Mouse (Mus musculus) spleen, adult 18-20 months (tissue): Measurements from ENCODE around the gene Asns.

ENCODE experiments used
- DNase-seq, 2 experiments: peaks; one replicate each; pipeline ENCODE4 v3.0.0; 2022; ENCODE audit warnings: mixed read lengths in 2 of 2

Asns gene

DNA sequence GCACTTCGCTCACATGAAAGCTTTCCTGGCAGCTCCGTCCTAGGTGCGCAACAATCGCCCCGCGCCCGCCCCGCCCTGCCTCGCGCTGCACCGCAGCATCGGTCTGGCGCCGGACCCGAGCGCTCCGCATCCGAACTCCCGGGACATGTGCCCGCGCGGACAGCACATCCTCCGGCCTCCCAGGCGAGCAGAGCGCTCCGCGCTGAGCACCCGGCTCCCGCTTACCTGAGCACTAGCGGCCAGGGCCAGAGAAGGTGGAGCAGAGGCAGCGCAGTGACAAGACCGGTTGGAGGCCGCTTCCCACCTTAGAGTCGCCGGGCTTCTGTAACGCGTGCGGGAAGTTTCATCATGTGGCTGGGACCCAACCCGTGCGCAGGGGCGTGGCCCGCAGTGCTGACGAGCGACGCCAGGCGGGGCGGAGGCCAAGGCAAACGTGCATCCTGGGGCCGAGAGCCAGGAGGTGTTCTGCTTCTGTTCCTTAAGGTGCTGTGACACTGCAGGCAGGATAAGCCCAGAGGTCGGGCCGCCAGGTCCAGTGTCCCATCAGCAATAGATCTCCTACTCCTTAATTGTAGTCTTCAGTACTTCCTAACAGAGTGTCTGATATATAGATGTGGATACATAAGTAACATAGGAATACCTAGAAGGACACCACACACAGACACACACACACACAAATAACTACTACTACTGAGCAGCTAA is at the start of gene Asns:
Gene Asns (minus strand): TSS at position 371 of the 702 bp plus-strand sequence.
- DNase-seq = peak; percentile 40 to 56

GRCm38 (mm10) chr6:7741721-7742120 is 48.7 kb upstream of the Asns start:
- DNase-seq = no peak

DNA sequence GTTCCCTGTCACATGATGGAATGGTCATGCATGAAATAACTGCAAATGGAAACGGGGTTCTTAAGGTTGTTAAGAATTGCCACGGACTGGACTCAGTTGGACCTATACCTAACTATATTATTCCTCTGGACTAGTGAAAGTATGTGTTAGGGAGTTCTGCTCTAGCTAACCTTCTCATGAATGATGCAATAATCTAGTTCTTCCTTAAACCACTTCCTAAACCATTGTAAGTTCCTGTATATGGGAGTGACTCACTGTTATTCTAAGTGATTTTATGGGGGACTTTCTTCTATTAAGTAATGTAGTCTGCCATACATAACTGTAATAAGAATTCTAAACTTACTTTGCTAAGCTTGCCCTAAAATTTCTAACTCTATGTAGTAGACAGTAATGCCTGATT is 44.8 kb upstream of the Asns start:
- no peak for DNase-seq

DNA sequence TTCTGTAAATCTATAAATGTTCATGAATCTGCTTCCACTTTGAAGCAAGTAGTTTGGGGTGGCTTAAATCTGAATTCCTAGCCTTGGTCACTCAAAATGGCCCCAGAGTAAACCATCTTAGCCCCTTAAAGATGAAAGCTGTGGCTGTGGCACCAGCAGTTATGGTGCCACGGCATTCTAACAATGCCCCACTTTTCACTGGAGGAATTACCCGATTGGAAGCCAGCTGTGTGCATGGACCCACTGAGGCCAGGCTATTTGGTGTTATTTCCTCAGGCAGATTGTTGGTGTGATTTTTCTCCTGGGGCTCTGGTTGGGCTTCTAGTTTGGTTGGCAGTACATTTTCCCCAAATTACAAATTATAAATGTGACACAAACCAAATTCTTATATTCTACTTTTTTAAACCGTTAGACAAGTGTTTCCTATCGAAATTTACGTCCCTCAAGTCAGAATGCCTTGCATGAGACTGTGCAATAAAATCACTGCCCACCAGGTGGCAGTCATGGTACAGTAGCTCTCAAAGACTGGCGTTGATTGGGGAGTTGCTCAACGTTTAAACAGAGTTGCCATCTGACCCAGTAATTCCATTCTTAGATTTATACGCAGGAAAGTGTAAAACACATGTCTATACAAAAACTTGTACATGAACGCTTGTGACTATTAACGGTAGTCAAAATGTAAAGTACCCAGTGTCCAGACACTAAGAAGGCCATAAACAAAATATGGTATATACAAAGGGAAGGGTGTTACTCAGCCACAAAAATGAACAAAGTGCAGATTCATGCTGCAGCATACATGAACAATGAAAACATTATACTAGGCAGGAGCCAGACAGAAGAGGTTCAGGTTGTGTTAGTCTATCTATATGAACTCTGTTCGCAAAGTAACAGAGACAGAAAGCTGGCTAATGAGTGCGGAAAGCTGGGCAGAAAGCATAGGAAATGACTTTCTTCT is 40.0 kb upstream of the Asns start:
- peak; percentile 53 to 84 for DNase-seq

DNA sequence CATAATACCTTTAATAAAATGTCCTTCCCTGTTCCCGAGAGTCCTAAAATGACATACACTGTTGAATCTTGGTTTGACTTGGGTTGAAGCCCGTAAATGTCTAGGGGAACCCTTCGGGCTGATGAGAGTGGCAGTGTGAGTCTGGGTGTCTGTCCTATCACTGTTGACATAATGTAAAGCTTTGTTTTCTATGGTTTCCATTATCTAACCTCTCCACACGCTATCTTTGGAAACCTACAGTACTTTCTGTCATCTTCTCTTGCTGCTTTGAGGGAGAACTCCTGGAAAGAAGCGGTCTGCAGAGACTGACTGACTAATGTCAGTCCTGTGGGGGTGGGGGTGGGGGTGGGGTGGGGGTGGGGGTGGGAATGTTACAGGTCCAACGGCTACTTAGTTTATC is 39.0 kb upstream of the Asns start:
- no peak for DNase-seq

- DNase-seq = no peak
Observed at GRCm38 (mm10) chr6:7729128-7729527, 36.1 kb upstream of the Asns start.

GRCm38 (mm10) chr6:7728241-7728640 is 35.2 kb upstream of the Asns start:
- DNase-seq = no peak

DNA sequence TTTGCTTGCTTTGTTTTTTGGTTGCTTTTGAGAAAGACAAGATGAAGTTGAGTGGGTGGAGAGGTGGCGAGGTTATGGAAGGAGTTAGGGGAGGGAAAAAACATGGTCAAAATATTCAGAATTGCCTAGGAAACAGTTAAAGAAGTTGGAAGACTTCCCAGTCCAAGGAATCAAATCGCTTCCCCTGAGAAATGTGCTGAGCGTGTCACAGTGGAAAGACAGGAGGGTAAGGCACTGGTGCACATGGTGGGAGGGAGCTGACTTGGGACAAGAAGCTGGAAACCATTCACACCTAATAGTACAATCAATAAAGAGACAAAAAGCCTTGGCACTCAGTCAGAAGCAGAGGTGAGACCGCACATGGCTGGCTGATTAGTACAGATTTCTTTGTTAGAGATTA is 23.2 kb upstream of the Asns start:
- no peak for DNase-seq

- DNase-seq = no peak
Observed at GRCm38 (mm10) chr6:7714230-7714629, 21.2 kb upstream of the Asns start.

GRCm38 (mm10) chr6:7711837-7712330 is 18.8 kb upstream of the Asns start:
- no peak for DNase-seq

DNA sequence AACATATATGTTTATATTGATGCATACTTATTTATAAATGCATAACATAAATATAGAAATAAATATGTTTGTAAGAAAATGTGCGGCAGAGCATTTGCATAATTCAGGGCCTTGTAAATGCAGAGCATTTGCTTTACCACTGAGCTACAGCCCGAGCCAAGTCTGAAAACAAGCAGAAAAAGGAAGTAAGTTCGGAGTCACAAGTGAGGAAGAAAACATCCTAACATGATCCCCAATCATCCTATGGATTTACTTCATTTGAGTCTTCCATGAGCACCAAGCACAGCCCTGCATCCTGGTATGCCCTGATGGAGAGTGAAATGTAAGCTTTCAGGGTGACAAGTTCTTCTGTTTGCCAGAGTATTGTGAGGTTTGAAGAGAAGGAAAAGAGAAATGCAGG is 15.2 kb upstream of the Asns start:
- DNase-seq = no peak

- DNase-seq = no peak
Observed at GRCm38 (mm10) chr6:7706796-7707195, 13.7 kb upstream of the Asns start.

DNA sequence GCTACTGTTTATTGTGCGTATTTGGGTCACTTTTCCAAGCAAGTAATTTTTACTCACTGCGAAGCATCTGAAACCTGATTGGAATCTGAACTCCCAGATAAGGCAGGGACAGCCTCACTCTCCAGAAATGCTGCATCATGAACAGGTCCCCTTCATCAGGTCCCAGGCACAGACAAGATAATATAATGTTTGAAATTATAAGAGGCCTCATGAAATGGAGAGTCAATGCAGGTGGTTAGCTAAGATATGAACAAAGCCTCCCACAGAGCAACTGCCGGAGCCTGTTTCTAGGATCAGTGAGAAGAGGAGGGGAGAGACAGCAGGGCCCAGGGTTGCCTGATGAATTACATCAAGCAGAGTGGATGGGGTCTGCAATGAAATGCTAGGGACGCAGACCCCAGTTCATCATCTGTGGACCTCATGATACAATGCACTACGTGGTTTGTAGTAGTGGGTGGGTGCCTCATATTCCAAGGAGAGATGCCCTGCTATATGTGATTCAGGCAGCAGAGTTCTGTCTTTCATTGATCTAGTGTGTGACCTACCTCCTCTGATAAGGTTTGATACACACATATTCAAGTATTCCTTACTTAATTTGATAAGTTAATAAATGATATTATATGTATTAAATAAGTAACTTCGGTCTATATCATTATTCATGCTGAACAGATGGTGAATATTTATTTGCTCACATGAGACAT is 5.1 kb upstream of the Asns start:
- DNase-seq = no peak

- DNase-seq = no peak
Observed at GRCm38 (mm10) chr6:7697077-7697643, 4.1 kb upstream of the Asns start.

DNA sequence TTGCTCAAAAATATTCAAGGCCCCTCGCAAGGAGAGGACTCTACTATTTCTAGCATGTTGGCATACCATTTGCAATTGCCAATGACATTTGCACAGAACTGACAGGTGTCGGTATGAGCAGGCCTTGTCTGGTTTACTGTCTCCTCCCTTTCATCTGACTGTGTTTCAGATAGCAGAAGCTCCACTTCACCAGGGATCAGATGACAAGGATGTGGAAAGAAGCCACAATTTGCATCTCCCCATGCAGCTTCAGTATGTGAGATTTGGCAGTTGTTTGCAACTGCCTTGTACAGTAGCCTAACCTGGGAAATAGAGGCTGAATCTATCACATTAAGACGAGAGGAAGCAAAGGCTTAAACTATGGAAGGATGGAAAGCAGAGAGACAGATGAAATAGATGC is 3.6 kb upstream of the Asns start:
- no peak for DNase-seq

- DNase-seq = no peak
Observed at GRCm38 (mm10) chr6:7695901-7696300, 2.8 kb upstream of the Asns start.

DNA sequence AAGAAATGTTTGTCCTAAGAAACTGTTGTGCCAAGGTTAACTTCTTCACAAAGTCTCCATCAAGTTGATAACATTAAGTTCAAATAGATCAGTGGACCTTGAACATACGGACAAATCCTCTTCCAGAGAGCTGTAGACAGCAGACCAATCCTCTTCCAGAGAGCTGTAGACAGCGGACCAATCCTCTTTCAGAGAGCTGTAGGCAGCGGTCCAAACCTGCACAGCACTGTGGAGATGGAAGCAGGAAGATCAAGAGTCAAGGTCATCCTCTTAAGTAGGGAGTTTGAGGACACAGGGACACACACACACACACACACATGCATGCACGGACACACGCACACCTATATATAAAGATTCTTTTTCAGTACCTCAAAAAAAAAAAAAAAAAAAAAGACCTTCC is 612 bp upstream of the Asns start:
- no peak for DNase-seq

DNA sequence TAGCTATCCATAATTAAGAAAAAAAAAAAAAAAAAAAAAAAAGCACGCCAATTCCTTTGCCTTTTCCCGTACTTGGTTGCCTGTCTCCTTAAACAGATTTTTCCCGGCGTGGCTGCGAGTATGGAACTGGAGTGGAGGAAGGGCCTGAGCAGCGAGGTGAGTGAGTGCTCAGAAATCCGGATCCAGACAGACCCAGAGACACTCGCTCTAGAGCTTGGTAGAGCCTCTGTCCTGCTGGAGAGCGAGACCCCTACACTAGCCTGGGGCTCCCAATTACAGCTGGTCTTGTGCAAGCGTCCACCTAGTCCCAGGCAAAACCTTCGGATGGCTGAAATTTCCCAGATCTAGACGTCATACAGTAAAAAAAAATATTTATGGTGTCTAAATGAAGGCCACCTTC is 603 bp downstream of the Asns start:
- no peak for DNase-seq

GRCm38 (mm10) chr6:7692037-7692436 is 1.0 kb downstream of the Asns start:
- DNase-seq = no peak

DNA sequence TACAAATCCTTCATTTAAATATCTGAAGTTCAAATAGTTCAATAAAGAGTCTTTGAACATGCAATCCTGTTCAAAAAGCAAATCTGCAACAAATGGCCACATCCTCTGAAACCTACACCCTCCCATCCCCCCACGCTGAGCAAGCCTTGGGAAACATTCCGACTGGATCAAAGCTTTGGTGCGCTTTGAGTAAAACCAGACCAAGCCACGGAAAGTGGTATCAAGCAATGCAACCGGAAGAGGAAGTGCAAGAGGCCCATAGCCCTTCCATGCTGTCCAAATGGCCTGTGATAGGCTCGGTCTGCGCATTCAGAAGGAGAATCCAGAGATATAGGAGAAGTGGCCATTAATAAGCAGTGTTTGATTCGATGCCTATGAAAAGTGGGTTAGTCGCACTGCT is 2.6 kb downstream of the Asns start:
- DNase-seq = no peak

DNA sequence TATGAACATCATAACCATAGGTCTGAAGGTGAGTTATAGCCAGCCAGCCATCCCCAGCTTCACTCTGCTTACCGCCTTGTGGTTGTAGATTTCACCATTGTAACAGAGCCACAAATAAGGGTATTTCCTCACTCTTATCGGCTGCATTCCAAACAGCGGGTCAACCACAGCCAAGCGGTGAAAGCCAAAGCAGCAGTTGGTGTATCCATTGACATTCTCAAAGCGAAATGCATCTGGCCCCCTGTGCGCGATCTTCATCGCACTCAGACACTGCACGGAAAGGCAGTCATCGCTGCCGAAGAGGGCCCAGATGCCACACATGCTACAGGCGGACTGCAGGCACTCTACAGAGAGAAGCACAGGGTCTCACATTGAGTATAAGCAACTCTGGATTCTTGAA is 3.9 kb downstream of the Asns start:
- DNase-seq = no peak

DNA sequence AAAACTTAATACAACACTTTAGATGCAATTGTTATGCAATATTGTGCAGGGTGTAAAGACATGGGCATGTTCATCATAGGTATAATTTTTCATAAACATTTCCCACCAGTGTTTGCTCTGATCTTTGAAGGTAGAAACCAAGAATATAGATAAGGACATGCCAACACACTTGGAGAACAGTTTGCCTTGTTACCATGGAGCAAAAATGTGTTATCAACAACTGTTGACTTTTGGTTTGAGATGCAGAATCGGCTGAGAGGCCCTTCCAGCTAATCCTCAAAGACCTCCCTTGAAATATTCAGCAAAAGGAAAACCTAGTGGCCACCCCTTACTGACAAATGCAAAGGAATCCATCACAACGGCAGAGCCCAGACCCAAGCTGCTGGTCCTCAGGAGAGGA is 7.0 kb downstream of the Asns start:
- no peak for DNase-seq
